Mouse (Mus musculus): ENCODE results near the gene Olfr1302. TPM values are rescaled to one million over a fixed set of nuclear protein-coding genes. Genes with fewer than 3 reads are reported as not detected.

Olfr1302 gene
- total RNA-seq (2023), result not detected

DNA sequence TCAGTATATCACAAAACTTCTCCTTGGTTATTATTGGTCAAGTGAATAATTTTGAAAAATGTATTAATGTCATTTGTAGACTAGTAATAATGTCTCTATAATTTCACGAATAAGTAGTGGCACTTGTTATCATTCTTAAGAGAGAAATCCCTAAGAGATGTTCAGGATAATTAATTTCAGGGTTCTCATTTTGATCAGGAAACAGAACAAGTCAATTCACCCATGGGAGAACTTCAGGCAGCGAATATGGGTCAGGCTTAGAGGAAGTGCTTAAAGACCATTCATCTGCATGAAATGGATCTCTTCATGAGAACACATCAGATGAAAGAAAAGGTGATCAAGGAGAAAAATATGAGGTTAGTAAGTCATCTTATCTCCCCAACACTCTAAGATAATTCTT lies at the start of gene Olfr1302:
TSS of gene Olfr1302 (plus strand) at position 301 of the 400 bp plus-strand sequence.

GRCm38 (mm10) chr2:111750706-111751105 lies 26.5 kb upstream of the Olfr1302 start, which contains the start of gene Olfr1301:
Gene Olfr1301 (plus strand): TSS chr2:111751006.

GRCm38 (mm10) chr2:111820240-111820639 lies 43.0 kb downstream of the Olfr1302 start, which contains the start of gene Olfr1303:
Gene Olfr1303 (minus strand): TSS chr2:111820340.

Other genes with a start within 250 kb of the Olfr1302 start
- not detected for gene Olfr1294, start 237.1 kb upstream of the Olfr1302 start, total RNA-seq (2023)
- not detected for gene Olfr1295, start 207.7 kb upstream of the Olfr1302 start, total RNA-seq (2023)
- gene Olfr1297, start 150.9 kb upstream of the Olfr1302 start, total RNA-seq (2023), result not detected
- gene Olfr1298, start 128.2 kb upstream of the Olfr1302 start, total RNA-seq (2023), result not detected
- not detected for gene Olfr1299, start 116.0 kb upstream of the Olfr1302 start, total RNA-seq (2023)
- gene Olfr1301, start 26.4 kb upstream of the Olfr1302 start, total RNA-seq (2023), result not detected
- not detected for gene Olfr1303, start 42.9 kb downstream of the Olfr1302 start, total RNA-seq (2023)
- not detected for gene Olfr1305, start 99.7 kb downstream of the Olfr1302 start, total RNA-seq (2023)
- not detected for gene Olfr1306, start 138.8 kb downstream of the Olfr1302 start, total RNA-seq (2023)
- gene Olfr1307, start 172.0 kb downstream of the Olfr1302 start, total RNA-seq (2023), result under 1 TPM; 0.04 to 0.11 TPM
- gene Olfr1308, start 187.5 kb downstream of the Olfr1302 start, total RNA-seq (2023), result not detected
- gene Olfr1309, start 212.9 kb downstream of the Olfr1302 start, total RNA-seq (2023), result not detected
- gene Olfr1310, start 235.3 kb downstream of the Olfr1302 start, total RNA-seq (2023), result not detected
- gene Olfr1311, start 247.0 kb downstream of the Olfr1302 start, total RNA-seq (2023), result not detected